Mouse (Mus musculus) heart, embryonic 10.5 days (tissue): ENCODE measurements at regions not wholly inside any gene's neighbourhood (a gene's known extent, or its start where the extent isn't known, plus 50 kb on each side); places are given as distances from the start of the nearest gene placed in this dataset.
"Not testable (repeated sequence)": the region's sequence is repeated elsewhere in the genome, so short reads cannot be mapped to it uniquely, and the experiment has no call there.

Experiments
- DNase-seq: peaks from one replicate; pipeline ENCODE4 v3.0.0-alpha.2; 2017; ENCODE audit warnings: low spot score
- H3K27ac ChIP-seq: fragments of 300-500 bp; sonication (generic); 2 replicates; pipeline ENCODE4 v1.5.1; 2016; ENCODE audit warnings: mild to moderate bottlenecking
- H3K27me3 ChIP-seq: fragments of 300-500 bp; sonication (generic); 2 replicates; pipeline ENCODE4 v1.6.1; 2016; ENCODE audit warnings: mild to moderate bottlenecking; ENCODE audit not compliant: poor library complexity, insufficient read depth, severe bottlenecking
- H3K36me3 ChIP-seq: fragments of 300-500 bp; sonication (generic); 2 replicates; pipeline ENCODE4 v1.6.1; 2016; ENCODE audit warnings: mild to moderate bottlenecking, moderate library complexity
- H3K4me1 ChIP-seq: fragments of 300-500 bp; sonication (generic); 2 replicates; pipeline ENCODE4 v1.6.1; 2016; ENCODE audit warnings: mild to moderate bottlenecking
- H3K4me3 ChIP-seq: fragments of 300-500 bp; sonication (generic); 2 replicates; pipeline ENCODE4 v1.5.1; 2016; ENCODE audit warnings: mild to moderate bottlenecking, moderate library complexity
- H3K9me3 ChIP-seq: fragments of 300-500 bp; sonication (generic); 2 replicates; pipeline ENCODE4 v1.6.1; 2016; ENCODE audit warnings: mild to moderate bottlenecking, moderate library complexity
- WGBS: fragments of 180-500 bp; shearing (Covaris S2); methylation state at CpG from one replicate; pipeline ENCODE4 v1.1.7; 2016; 5-methylcytosine and 5-hydroxymethylcytosine counted together

DNA sequence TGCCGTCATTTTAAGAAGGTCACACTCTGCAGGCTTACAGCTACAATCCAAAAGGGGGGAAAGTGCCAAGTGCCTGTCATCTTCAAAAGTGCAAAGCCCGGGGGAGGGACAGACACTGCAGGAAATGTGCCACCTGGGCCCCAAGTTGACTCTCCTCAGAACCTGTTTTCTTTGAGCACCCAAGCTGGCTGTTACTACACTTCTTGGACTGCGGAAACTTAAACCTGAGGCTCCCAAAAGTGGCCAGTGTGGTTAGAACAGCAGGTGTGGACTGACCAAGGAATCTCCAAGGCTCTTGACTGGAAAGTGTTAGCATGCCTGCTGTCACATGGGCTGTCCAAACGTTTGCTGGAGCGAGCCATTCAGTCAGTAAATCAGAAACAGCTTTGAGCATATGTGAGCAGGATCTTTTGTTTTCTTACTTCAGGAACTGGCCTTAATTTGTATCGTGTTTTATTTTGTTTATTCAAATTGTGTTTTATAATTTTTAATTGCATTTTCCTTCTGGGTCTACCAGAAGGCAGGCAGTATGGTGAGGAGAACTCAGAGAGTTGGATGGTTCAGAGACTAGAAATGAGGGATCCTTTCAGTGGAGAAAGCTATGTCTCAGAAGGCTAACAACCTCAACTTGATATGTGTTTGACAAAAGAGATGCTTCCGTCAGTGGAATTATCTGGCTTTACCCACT, 168.4 kb upstream of the Frmd6 start:
- no peak for DNase-seq
- Histone ChIP-seq H3K4me1 (peaks cover 18% of the 10 kb centered on the region), H3K36me3 (no peaks in the 10 kb centered on the region), H3K4me3 (no peak overlapping the region), H3K27me3 (no peaks in the 10 kb centered on the region), H3K27ac (no peak overlapping the region; the same call in 1 of the 2 replicates), H3K9me3 (no peaks in the 10 kb centered on the region)
- 54% methylated on average over 7 of the region's 7 CpGs for WGBS

DNA sequence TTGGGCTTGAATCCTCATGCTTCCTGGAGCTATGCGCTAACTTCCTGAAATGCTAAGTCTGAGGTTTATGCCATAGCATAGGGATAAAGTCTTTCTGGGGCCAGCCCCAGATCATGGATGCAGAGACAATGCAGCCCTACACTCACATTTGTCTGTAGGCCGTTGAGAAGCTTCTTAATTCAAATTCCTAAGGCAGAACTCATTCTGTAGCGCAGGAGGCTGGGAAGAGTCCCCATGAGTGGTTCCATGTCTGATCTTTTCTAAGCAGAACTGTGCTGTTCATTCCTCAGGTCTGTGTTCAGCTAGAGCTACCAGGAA, 167.9 kb upstream of the Frmd6 start:
- DNase-seq: no peak
- Histone ChIP-seq H3K4me3 (no peak overlapping the region), H3K36me3 (no peaks in the 10 kb centered on the region), H3K27ac (no peak overlapping the region; the same call in 1 of the 2 replicates), H3K4me1 (peaks cover 18% of the 10 kb centered on the region), H3K27me3 (no peaks in the 10 kb centered on the region), H3K9me3 (no peaks in the 10 kb centered on the region)
- WGBS: 83% methylated on average over 3 of the region's 3 CpGs

DNA sequence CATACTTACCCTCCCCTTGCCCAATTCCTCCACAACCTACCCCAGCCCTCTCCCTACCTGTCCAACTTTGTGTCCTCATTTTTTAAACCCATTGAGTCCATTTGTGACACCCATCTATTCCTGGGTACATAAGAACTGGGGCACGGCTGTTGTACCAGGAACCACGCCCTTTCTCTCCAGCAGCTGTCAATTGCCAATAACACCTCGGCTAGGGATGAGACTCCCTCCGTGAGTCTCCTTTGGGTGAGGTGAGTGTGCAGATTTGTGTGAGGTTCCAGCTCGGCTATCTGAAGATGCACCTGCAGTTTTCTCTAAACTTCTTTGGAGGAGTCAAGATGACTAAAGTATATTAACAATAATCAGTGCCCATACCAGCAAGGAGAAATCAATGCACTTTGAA, 167.2 kb upstream of the Frmd6 start:
- no peak for DNase-seq
- no peaks in the 10 kb centered on the region for H3K36me3 ChIP-seq
- H3K4me3 ChIP-seq: no peak overlapping the region
- no peaks in the 10 kb centered on the region for H3K9me3 ChIP-seq
- 83% methylated on average over 5 of the region's 5 CpGs for WGBS
- H3K27me3 ChIP-seq: no peaks in the 10 kb centered on the region
- peaks cover 18% of the 10 kb centered on the region for H3K4me1 ChIP-seq
- no peak overlapping the region for H3K27ac ChIP-seq

DNA sequence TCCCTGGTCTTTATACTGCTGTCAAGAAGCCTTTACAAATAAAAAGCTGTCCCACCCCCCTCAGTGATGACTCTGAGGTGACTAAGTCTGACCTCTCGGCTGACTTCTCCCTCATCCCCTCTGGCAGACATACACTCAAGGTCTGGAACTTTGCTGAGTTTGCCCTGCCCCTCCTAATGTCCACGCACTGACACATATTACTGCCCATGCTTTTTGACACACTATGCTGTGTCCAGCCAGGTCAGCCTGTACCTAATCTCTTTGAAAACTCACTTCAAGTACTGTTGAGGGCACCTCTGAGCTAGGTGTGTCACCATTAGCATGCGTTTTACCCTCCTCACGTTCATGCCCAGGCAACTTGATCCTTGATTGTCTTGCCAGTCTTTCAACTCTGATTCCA, 164.9 kb upstream of the Frmd6 start:
- no peaks in the 10 kb centered on the region for H3K36me3 ChIP-seq
- H3K4me1 ChIP-seq: peaks cover 18% of the 10 kb centered on the region
- no peaks in the 10 kb centered on the region for H3K9me3 ChIP-seq
- 82% methylated on average over 4 of the region's 4 CpGs for WGBS
- H3K27me3 ChIP-seq: no peaks in the 10 kb centered on the region
- no peak overlapping the region for H3K4me3 ChIP-seq
- no peak overlapping the region for H3K27ac ChIP-seq
- DNase-seq: no peak

DNA sequence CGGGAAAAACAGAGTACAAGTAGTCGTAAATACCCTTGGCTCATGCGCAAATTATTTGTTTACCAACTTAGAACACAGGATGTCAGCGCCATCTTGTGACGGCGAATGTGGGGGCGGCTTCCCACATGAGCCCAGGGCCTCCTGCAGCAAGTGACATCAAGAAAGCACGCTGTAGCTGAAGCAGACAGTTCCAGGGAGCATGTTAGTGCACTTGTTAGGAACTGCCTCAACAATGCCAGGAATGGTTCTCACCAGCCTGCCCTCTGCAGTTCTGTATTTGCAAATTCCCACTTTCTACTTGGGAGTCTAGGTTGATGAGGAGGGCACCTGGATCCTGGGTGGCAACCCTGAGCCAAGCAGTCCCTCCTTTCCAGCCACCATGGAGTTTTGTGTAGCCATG, 157.2 kb upstream of the Frmd6 start:
- H3K4me3 ChIP-seq, H3K9me3 ChIP-seq, H3K36me3 ChIP-seq, H3K4me1 ChIP-seq, H3K27me3 ChIP-seq, H3K27ac ChIP-seq: not testable (repeated sequence)
- 89% methylated on average over 6 of the region's 8 CpGs for WGBS
- peak; percentile 61 for DNase-seq

DNA sequence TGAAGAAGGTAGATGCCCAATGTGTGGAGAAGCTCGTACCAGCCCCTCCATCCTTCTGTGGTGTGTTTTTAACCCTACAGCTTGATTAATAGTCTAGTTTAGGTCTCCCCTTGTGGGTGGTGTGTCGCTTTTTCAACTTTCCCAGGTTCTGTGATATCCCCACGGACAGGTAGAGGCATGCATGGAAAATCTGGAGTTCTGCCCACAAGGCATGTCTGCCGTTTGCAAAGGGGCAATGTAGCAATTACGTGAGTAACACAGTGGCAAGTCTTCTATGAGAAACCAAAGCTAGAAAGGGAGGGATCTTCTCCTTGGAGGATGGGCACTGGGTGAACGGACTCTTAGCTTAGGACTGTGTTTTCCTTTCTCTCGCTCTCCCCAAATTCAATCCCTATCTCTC, 153.2 kb upstream of the Frmd6 start:
- 86% methylated on average over 7 of the region's 7 CpGs for WGBS
- H3K9me3 ChIP-seq: no peaks in the 10 kb centered on the region
- DNase-seq: no peak

DNA sequence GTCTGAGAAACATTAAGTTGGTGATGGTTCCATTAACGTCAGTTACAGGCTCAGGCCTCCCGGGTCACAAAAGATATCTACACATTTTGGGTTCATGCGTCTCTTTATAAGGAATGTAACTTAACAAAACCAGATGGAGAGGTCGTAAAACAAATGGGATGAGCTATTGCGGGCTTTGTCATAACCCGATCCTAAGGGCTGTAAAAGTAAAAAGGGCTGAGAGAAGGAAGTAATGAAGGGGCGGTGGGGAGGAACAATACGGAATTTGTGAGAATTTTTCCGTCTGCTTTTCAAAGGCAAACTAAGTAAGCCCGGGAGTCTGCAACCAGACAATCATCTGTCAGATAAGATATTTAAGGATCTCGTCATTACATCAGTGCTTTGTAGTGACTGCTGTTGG, 152.1 kb upstream of the Frmd6 start:
- 71% methylated on average over 11 of the region's 11 CpGs for WGBS
- Histone ChIP-seq H3K27me3 (no peaks in the 10 kb centered on the region), H3K4me1 (no peaks in the 10 kb centered on the region; the same call in 1 of the 2 replicates), H3K36me3 (no peaks in the 10 kb centered on the region), H3K27ac (no peak overlapping the region), H3K9me3 (no peaks in the 10 kb centered on the region), H3K4me3 (no peak overlapping the region)
- DNase-seq: no peak

More for the DNA sequence above, 153.2 kb upstream of the Frmd6 start:
- H3K27me3 ChIP-seq: no peaks in the 10 kb centered on the region
- H3K36me3 ChIP-seq: no peaks in the 10 kb centered on the region
- no peak overlapping the region for H3K4me3 ChIP-seq
- H3K4me1 ChIP-seq: no peaks in the 10 kb centered on the region; the same call in 1 of the 2 replicates
- H3K27ac ChIP-seq: no peak overlapping the region

DNA sequence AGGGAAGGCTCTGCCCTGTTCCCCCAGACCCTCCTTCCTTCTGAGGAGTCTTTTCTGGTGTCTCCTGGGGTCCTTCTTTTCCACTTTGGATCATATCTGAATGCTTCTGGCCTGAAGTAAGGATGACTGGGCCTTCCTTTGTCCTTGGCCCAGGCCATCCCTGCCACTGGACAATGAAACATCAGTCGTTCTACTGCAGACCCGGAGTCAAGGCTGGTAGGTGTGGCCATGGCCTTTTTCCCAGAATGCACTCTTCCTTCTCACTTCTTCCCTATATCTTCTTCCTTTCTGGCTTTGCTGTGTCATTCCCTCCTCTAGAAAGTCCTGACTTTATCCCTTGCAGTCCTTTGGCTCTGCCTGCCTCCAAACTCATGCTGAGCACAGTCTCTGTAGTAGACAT, 151.2 kb upstream of the Frmd6 start:
- no peaks in the 10 kb centered on the region; the same call in 1 of the 2 replicates for H3K4me1 ChIP-seq
- no peak for DNase-seq
- no peak overlapping the region for H3K4me3 ChIP-seq
- H3K27me3 ChIP-seq: no peaks in the 10 kb centered on the region
- H3K9me3 ChIP-seq: no peaks in the 10 kb centered on the region
- H3K27ac ChIP-seq: no peak overlapping the region
- no peaks in the 10 kb centered on the region for H3K36me3 ChIP-seq
- 71% methylated on average over 2 of the region's 2 CpGs for WGBS

DNA sequence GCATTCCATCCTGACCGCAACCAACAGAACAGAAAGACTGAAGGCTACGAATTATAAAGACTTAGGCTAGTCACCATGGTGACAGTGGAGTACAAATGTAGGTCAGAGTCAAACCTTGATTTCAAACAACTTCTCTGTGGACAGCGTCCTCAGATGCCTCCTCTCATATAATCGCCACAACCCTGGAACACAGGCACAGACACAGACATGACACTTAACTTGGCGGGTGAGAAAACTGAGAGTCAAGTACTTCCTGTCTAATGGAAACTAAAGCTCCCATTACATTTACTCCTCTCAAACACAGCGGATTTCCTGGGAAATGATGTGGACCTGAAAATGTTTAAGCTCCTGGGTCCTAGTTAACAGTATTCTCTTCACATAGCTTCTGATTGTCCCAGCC, 149.5 kb upstream of the Frmd6 start:
- Histone ChIP-seq H3K4me3 (no peak overlapping the region), H3K27ac (no peak overlapping the region), H3K4me1 (no peaks in the 10 kb centered on the region; the same call in none of the 2 replicates), H3K36me3 (no peaks in the 10 kb centered on the region), H3K9me3 (no peaks in the 10 kb centered on the region), H3K27me3 (no peaks in the 10 kb centered on the region)
- no peak for DNase-seq
- WGBS: 86% methylated on average over 6 of the region's 6 CpGs

DNA sequence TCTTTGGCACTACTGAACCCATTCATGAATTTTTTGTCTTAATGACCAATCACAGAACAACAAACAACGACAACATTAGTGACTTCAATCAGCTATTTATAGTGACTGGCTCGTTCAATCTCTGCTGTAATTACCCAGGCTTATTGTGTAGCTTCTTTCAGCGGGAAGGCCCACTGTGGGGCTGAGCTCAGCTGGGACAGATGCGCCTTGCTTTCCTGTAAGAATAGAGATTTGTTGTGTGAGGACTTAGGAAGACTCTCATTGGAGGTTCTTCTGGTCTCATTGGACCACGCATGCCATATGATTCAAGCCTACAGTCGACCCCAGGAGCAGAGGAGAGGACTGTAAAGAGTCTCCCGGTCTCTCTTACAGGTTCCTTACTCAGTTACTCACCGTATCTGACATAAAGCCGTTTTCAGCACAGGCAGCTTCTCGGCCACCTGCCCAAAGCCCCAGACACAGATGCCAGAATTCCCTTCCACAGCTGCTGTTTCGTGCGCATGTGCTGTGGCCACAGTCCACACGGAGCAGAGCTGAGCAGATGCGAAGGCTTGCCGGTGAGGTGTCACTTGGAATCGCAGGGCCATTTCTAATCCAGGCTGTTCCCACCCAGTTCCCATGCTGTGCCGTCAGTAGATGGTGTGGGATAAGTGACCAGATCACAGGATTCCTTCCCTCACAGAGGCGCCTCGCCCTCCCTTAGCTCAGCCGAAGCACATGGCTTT, 145.5 kb upstream of the Frmd6 start:
- no peaks in the 10 kb centered on the region for H3K27me3 ChIP-seq
- peaks cover 6% of the 10 kb centered on the region for H3K4me1 ChIP-seq
- H3K36me3 ChIP-seq: no peaks in the 10 kb centered on the region
- DNase-seq: no peak
- H3K4me3 ChIP-seq: no peak overlapping the region
- H3K27ac ChIP-seq: no peak overlapping the region
- WGBS: 66% methylated on average over 20 of the region's 20 CpGs
- no peaks in the 10 kb centered on the region for H3K9me3 ChIP-seq

DNA sequence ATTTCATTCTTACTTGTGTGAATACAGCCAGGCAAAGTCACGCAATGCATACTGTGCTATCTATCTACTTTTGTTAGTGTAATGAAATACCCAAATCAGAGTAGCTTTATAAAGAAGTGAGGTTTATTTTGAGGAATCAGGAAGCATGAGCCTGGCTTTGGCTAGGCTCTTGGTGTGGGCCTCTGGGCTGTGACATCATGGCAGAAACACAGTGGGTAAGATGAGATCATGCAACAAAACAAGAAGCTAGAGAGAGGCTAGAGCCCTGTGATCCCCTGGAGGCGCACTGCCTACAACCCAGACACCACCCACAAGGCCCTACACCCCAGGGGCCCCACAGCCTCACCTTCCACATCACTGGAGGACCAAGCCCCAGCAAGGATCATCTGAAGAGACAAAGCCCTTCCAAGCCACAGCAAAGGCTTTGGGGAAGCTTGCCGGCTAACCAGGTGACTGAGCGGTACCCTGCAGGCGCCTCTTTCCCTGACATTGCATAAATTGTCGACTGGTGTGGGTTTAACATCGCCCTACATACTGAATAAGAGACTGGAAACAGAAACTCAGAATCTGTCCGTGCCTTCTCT, 143.8 kb upstream of the Frmd6 start:
- no peaks in the 10 kb centered on the region for H3K27me3 ChIP-seq
- no peaks in the 10 kb centered on the region for H3K36me3 ChIP-seq
- H3K4me1 ChIP-seq: peaks cover 12% of the 10 kb centered on the region
- DNase-seq: no peak
- H3K4me3 ChIP-seq: no peak overlapping the region
- no peaks in the 10 kb centered on the region for H3K9me3 ChIP-seq
- WGBS: 88% methylated on average over 8 of the region's 8 CpGs
- no peak overlapping the region for H3K27ac ChIP-seq

DNA sequence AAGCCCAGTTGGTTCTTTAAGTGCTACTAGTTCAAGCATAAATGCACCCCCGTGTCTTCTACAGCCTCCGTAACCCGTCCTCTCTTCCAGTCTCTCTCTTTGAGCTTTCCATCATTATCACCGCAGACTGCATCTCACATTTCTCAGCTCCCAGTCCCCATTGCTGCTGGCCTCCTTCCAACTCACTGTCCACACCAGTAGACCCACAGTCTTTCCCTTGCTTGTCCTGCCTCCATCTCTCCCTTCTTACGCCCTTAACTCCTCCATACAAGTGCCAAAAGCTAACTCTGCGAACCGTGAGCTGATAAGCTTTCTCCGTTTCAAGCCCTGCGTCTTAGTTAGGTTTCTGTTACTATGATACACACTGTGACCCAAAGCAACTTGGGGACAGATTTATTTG, 141.0 kb upstream of the Frmd6 start:
- Histone ChIP-seq H3K36me3 (no peaks in the 10 kb centered on the region), H3K4me1 (peaks cover 26% of the 10 kb centered on the region), H3K4me3 (no peak overlapping the region), H3K27ac (no peak overlapping the region), H3K27me3 (no peaks in the 10 kb centered on the region), H3K9me3 (no peaks in the 10 kb centered on the region)
- WGBS: 45% methylated on average over 9 of the region's 9 CpGs
- no peak for DNase-seq

DNA sequence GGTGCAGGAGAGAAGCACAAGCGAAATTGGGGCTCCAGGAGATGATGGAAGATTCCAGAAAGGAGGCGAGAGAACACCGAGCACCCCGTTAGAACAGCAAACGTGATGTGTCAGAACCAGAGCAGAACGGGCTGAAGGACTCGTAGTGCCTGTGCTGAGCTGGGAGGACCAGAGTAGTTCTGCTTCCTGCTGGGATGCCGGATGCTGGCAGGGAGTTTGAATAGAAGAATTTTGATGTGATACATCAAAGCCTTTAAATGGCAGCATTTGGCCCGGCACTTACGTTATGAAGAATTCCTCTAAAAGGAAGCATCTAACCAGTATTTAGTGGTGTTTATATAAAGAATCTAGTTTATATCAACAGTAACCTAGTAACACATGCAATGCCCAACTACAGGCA, 139.9 kb upstream of the Frmd6 start:
- WGBS: 82% methylated on average over 10 of the region's 10 CpGs
- no peaks in the 10 kb centered on the region for H3K27me3 ChIP-seq
- DNase-seq: no peak
- H3K27ac ChIP-seq: no peak overlapping the region
- no peaks in the 10 kb centered on the region for H3K9me3 ChIP-seq
- no peaks in the 10 kb centered on the region for H3K36me3 ChIP-seq
- peaks cover 37% of the 10 kb centered on the region for H3K4me1 ChIP-seq
- H3K4me3 ChIP-seq: no peak overlapping the region
